Mouse (Mus musculus) olfactory bulb, adult 2 months (tissue): ENCODE results near the gene Arpc2.

Experiments used
- CTCF ChIP-seq: fragments of 200-500 bp; IDR thresholded peaks from 2 replicates; pipeline ENCODE4 v1.5.1; 2012; ENCODE audit warnings: low read depth, mild to moderate bottlenecking, low read length, moderate library complexity; ENCODE audit not compliant: insufficient read depth
- POLR2A ChIP-seq: fragments of 200-500 bp; IDR thresholded peaks from 2 replicates; pipeline ENCODE4 v1.6.1; 2012; ENCODE audit warnings: mild to moderate bottlenecking, low read depth, low read length, moderate library complexity; ENCODE audit not compliant: insufficient read depth

- no peak for TF ChIP-seq CTCF
- no peak for TF ChIP-seq POLR2A
These were observed 9.6 kb downstream of the Arpc2 start for GRCm38 (mm10) chr1:74245525-74245924.
